Mouse (Mus musculus) lung, adult 2 months (tissue): ENCODE data around the gene Serpina3b.

Experiments used
- CTCF ChIP-seq: fragments of 200-500 bp; IDR thresholded peaks from 2 replicates; pipeline ENCODE4 v1.5.1; 2011; ENCODE audit warnings: mild to moderate bottlenecking, low read length, control low read depth; ENCODE audit not compliant: insufficient read depth
- POLR2A ChIP-seq: fragments of 200-500 bp; IDR thresholded peaks from 2 replicates; pipeline ENCODE4 v1.6.1; 2011; ENCODE audit warnings: low read depth, mild to moderate bottlenecking, control low read depth, low read length, borderline replicate concordance; ENCODE audit errors: extremely low read depth

- TF ChIP-seq CTCF = no peak
- no peak for TF ChIP-seq POLR2A
These were observed 17.8 kb downstream of the Serpina3b start for GRCm38 (mm10) chr12:104145571-104145970.
